ENCODE assay signal across 14 mouse cellular contexts in the genomic region with DNA sequence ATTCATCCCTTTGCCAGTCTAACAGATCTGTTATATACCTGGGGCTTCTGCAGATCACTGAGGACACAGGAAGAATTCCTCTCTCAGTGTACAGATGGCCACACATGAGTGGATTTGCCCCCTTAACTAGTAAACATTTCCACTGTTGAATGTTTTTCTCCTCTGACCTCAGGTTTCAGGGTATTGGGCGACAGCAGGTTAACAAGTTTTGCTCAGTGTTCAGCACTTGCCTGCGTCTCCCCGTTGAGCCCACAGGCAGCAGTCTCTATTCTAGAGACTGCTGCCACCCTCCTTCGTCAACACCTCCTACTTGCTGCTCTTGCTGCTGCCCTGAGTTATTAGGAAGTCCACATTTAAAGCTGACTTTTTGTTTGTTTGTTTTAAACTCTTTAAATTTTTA. TPM values are rescaled to one million over a fixed set of nuclear protein-coding genes. Genes with fewer than 3 reads are reported as not detected.
DNase-seq lines count a peak whose midpoint lies in the region; ATAC-seq lines count a peak whose summit lies in the region.
"Had no signal": no experiment of that assay in that cellular context is flagged by ENCODE, and none has a peak within 500 bp of the region (broad histone marks: within the 10 kb centered on the region; RNA-seq: fewer than 3 reads in every experiment).

No protein-coding gene starts in this region.

- no peak overlapping the region for H3K9ac ChIP-seq in hindbrain, embryonic 15.5 days
- no peak overlapping the region for H3K9ac ChIP-seq in hindbrain, embryonic 12.5 days
- no peak overlapping the region for H3K9ac ChIP-seq in midbrain, embryonic 11.5 days (ENCODE audit: low read length)
- 0 out of 2 replicates have a peak overlapping the region, but pooled peaks have one; percentile 26 for H3K9ac ChIP-seq in neural tube, embryonic 14.5 days (replicated peaks; ENCODE audit: low read depth, low read length)
- H3K9ac ChIP-seq: embryonic facial prominence, embryonic 15.5 days; heart, embryonic 15.5 days had no signal

- H3K27ac ChIP-seq in hindbrain, embryonic 15.5 days (replicated peaks): peak overlapping the region; percentile 98
- no peak overlapping the region for H3K27ac ChIP-seq in hindbrain, embryonic 12.5 days
- peak overlapping the region; percentile 16; the same call in 1 of the 2 replicates for H3K27ac ChIP-seq in midbrain, embryonic 11.5 days (ENCODE audit: low read depth, low read length)
- H3K27ac ChIP-seq in midbrain, embryonic 10.5 days (replicated peaks): no peak overlapping the region
- no peak overlapping the region for H3K27ac ChIP-seq in neural tube, embryonic 14.5 days (ENCODE audit: low read depth, low read length)

- no peaks in the 10 kb centered on the region for H3K9me3 ChIP-seq in hindbrain, embryonic 15.5 days
- no peaks in the 10 kb centered on the region for H3K9me3 ChIP-seq in hindbrain, embryonic 12.5 days (replicated peaks)
- H3K9me3 ChIP-seq in midbrain, embryonic 11.5 days (ENCODE audit: control insufficient read depth, low read length): no peaks in the 10 kb centered on the region
- no peaks in the 10 kb centered on the region for H3K9me3 ChIP-seq in midbrain, embryonic 10.5 days (replicated peaks)
- H3K9me3 ChIP-seq in neural tube, embryonic 14.5 days (ENCODE audit: control insufficient read depth, low read length): no peaks in the 10 kb centered on the region
- H3K9me3 ChIP-seq: embryonic facial prominence, embryonic 15.5 days; heart, embryonic 15.5 days had no signal

- no peaks in the 10 kb centered on the region for H3K27me3 ChIP-seq in hindbrain, embryonic 15.5 days
- H3K27me3 ChIP-seq in hindbrain, embryonic 12.5 days: no peaks in the 10 kb centered on the region
- no peaks in the 10 kb centered on the region for H3K27me3 ChIP-seq in midbrain, embryonic 11.5 days (ENCODE audit: control insufficient read depth, insufficient read depth, low read length)
- H3K27me3 ChIP-seq in midbrain, embryonic 10.5 days (ENCODE audit: low read depth, poor library complexity, severe bottlenecking): no peaks in the 10 kb centered on the region
- no peaks in the 10 kb centered on the region for H3K27me3 ChIP-seq in neural tube, embryonic 14.5 days (ENCODE audit: control insufficient read depth, insufficient read depth, low read length)
- H3K27me3 ChIP-seq: embryonic facial prominence, embryonic 15.5 days; heart, embryonic 15.5 days had no signal

- peaks cover 35% of the 10 kb centered on the region for H3K4me1 ChIP-seq in hindbrain, embryonic 15.5 days (replicated peaks)
- H3K4me1 ChIP-seq in hindbrain, embryonic 12.5 days: peaks cover 27% of the 10 kb centered on the region
- H3K4me1 ChIP-seq in midbrain, embryonic 11.5 days (ENCODE audit: control insufficient read depth, insufficient read depth, low read length): peaks cover 17% of the 10 kb centered on the region
- H3K4me1 ChIP-seq in midbrain, embryonic 10.5 days: peaks cover 23% of the 10 kb centered on the region
- H3K4me1 ChIP-seq in neural tube, embryonic 14.5 days (ENCODE audit: control insufficient read depth, insufficient read depth, low read length): peaks cover 18% of the 10 kb centered on the region

- 81% methylated on average over 4 of the region's 4 CpGs for WGBS in hindbrain, embryonic 15.5 days
- WGBS in hindbrain, embryonic 12.5 days: 89% methylated on average over 4 of the region's 4 CpGs
- WGBS in midbrain, embryonic 11.5 days: 87% methylated on average over 4 of the region's 4 CpGs
- WGBS in midbrain, embryonic 10.5 days: 92% methylated on average over 4 of the region's 4 CpGs
- 88% methylated on average over 4 of the region's 4 CpGs for WGBS in neural tube, embryonic 14.5 days

- DNase-seq in cerebellum, adult 9-11 months: peak; percentile 5
- DNase-seq in cerebellum, adult 18-20 months: no peak
- no peak for DNase-seq in midbrain, embryonic 11.5 days (ENCODE audit: low spot score, missing footprints)
- DNase-seq in midbrain, embryonic 10.5 days (ENCODE audit: low spot score): no peak
- no peak for DNase-seq in embryo, embryonic 10.5 days (ENCODE audit: low spot score)
- DNase-seq: cerebellum, adult 8-10 months; left cerebral cortex, postnatal 4 days; right cerebral cortex, postnatal 14 days had no signal

- H3K4me3 ChIP-seq in hindbrain, embryonic 15.5 days: no peak overlapping the region
- H3K4me3 ChIP-seq in hindbrain, embryonic 12.5 days: no peak overlapping the region
- H3K4me3 ChIP-seq in midbrain, embryonic 11.5 days (ENCODE audit: low read depth, low read length): no peak overlapping the region
- H3K4me3 ChIP-seq in midbrain, embryonic 10.5 days: no peak overlapping the region
- H3K4me3 ChIP-seq in neural tube, embryonic 14.5 days (ENCODE audit: low read depth, low read length): no peak overlapping the region
- H3K4me3 ChIP-seq: embryonic facial prominence, embryonic 15.5 days; heart, embryonic 15.5 days had no signal

- peaks cover 32% of the 10 kb centered on the region for H3K36me3 ChIP-seq in hindbrain, embryonic 15.5 days
- peaks cover 37% of the 10 kb centered on the region for H3K36me3 ChIP-seq in hindbrain, embryonic 12.5 days
- peaks cover 28% of the 10 kb centered on the region for H3K36me3 ChIP-seq in midbrain, embryonic 11.5 days (ENCODE audit: control insufficient read depth, insufficient read depth, low read length)
- peaks cover 73% of the 10 kb centered on the region for H3K36me3 ChIP-seq in midbrain, embryonic 10.5 days
- H3K36me3 ChIP-seq in neural tube, embryonic 14.5 days (ENCODE audit: control insufficient read depth, insufficient read depth, low read length): peaks cover 26% of the 10 kb centered on the region

- H3K4me2 ChIP-seq in hindbrain, embryonic 15.5 days: no peak overlapping the region
- no peak overlapping the region for H3K4me2 ChIP-seq in hindbrain, embryonic 12.5 days (replicated peaks)
- H3K4me2 ChIP-seq in midbrain, embryonic 11.5 days: no peak overlapping the region
- H3K4me2 ChIP-seq in neural tube, embryonic 14.5 days (ENCODE audit: low read depth, low read length): no peak overlapping the region
- H3K4me2 ChIP-seq: embryonic facial prominence, embryonic 15.5 days; heart, embryonic 15.5 days had no signal

- no peak for ATAC-seq in hindbrain, embryonic 15.5 days (ENCODE audit: low FRiP score, low read depth)
- ATAC-seq in hindbrain, embryonic 12.5 days (ENCODE audit: low FRiP score): no peak
- ATAC-seq in midbrain, embryonic 11.5 days (ENCODE audit: low FRiP score): no peak
- ATAC-seq in neural tube, embryonic 14.5 days (ENCODE audit: low read depth): no peak
- ATAC-seq: inflammation-experienced regulatory T-cells, adult 6 months had no signal

RNA-seq across cellular contexts. Expression of gene Ppp1r10, which starts 5.5 kb away (rescaled TPM):
- 41.1 and 43.0 TPM in 2 replicates for polyA plus RNA-seq in hindbrain, embryonic 15.5 days (2015; fragmentation: Nextera tagmentation; extraction: Ambion mirVana)
- 58.3 and 68.2 TPM in 2 replicates for polyA plus RNA-seq in hindbrain, embryonic 12.5 days (2016; fragmentation: Nextera tagmentation; extraction: Ambion mirVana)
- polyA plus RNA-seq in midbrain, embryonic 11.5 days (2014; fragmentation: Nextera tagmentation; extraction: Ambion mirVana): 44.3 TPM in 2 replicates
- 58.8 and 63.3 TPM in 2 replicates for polyA plus RNA-seq in midbrain, embryonic 10.5 days (2016; fragmentation: Nextera tagmentation; extraction: Ambion mirVana)
- 31.9 and 39.0 TPM in 2 replicates for polyA plus RNA-seq in neural tube, embryonic 14.5 days (2014; fragmentation: Nextera tagmentation; extraction: Ambion mirVana)

RNA-seq across cellular contexts. Expression of gene Mrps18b, which starts 5.5 kb away (rescaled TPM):
- 57.0 and 59.1 TPM in 2 replicates for polyA plus RNA-seq in hindbrain, embryonic 15.5 days (2015; fragmentation: Nextera tagmentation; extraction: Ambion mirVana)
- polyA plus RNA-seq in hindbrain, embryonic 12.5 days (2016; fragmentation: Nextera tagmentation; extraction: Ambion mirVana): 46.8 and 51.1 TPM in 2 replicates
- 57.1 and 61.8 TPM in 2 replicates for polyA plus RNA-seq in midbrain, embryonic 11.5 days (2014; fragmentation: Nextera tagmentation; extraction: Ambion mirVana)
- 72.2 and 92.6 TPM in 2 replicates for polyA plus RNA-seq in midbrain, embryonic 10.5 days (2016; fragmentation: Nextera tagmentation; extraction: Ambion mirVana)
- 65.3 and 66.2 TPM in 2 replicates for polyA plus RNA-seq in neural tube, embryonic 14.5 days (2014; fragmentation: Nextera tagmentation; extraction: Ambion mirVana)

RNA-seq across cellular contexts. Expression of gene Atat1, which starts 11.8 kb away (rescaled TPM):
- polyA plus RNA-seq in hindbrain, embryonic 15.5 days (2015; fragmentation: Nextera tagmentation; extraction: Ambion mirVana): 343 and 422 TPM in 2 replicates
- 294 and 303 TPM in 2 replicates for polyA plus RNA-seq in hindbrain, embryonic 12.5 days (2016; fragmentation: Nextera tagmentation; extraction: Ambion mirVana)
- polyA plus RNA-seq in midbrain, embryonic 11.5 days (2014; fragmentation: Nextera tagmentation; extraction: Ambion mirVana): 158 and 168 TPM in 2 replicates
- 124 and 178 TPM in 2 replicates for polyA plus RNA-seq in midbrain, embryonic 10.5 days (2016; fragmentation: Nextera tagmentation; extraction: Ambion mirVana)
- 448 and 481 TPM in 2 replicates for polyA plus RNA-seq in neural tube, embryonic 14.5 days (2014; fragmentation: Nextera tagmentation; extraction: Ambion mirVana)

RNA-seq across cellular contexts. Expression of gene 2310061I04Rik, which starts 24.5 kb away (rescaled TPM):
- 63.7 and 68.6 TPM in 2 replicates for polyA plus RNA-seq in hindbrain, embryonic 15.5 days (2015; fragmentation: Nextera tagmentation; extraction: Ambion mirVana)
- polyA plus RNA-seq in hindbrain, embryonic 12.5 days (2016; fragmentation: Nextera tagmentation; extraction: Ambion mirVana): 25.7 and 28.7 TPM in 2 replicates
- polyA plus RNA-seq in midbrain, embryonic 11.5 days (2014; fragmentation: Nextera tagmentation; extraction: Ambion mirVana): 22.7 and 23.3 TPM in 2 replicates
- polyA plus RNA-seq in midbrain, embryonic 10.5 days (2016; fragmentation: Nextera tagmentation; extraction: Ambion mirVana): 29.0 and 29.6 TPM in 2 replicates
- polyA plus RNA-seq in neural tube, embryonic 14.5 days (2014; fragmentation: Nextera tagmentation; extraction: Ambion mirVana): 57.9 and 74.2 TPM in 2 replicates

RNA-seq across cellular contexts. Expression of gene Dhx16, which starts 42.1 kb away (rescaled TPM):
- 30.8 and 32.4 TPM in 2 replicates for polyA plus RNA-seq in hindbrain, embryonic 15.5 days (2015; fragmentation: Nextera tagmentation; extraction: Ambion mirVana)
- 45.2 and 46.0 TPM in 2 replicates for polyA plus RNA-seq in hindbrain, embryonic 12.5 days (2016; fragmentation: Nextera tagmentation; extraction: Ambion mirVana)
- 39.0 and 43.6 TPM in 2 replicates for polyA plus RNA-seq in midbrain, embryonic 11.5 days (2014; fragmentation: Nextera tagmentation; extraction: Ambion mirVana)
- polyA plus RNA-seq in midbrain, embryonic 10.5 days (2016; fragmentation: Nextera tagmentation; extraction: Ambion mirVana): 51.6 and 54.3 TPM in 2 replicates
- polyA plus RNA-seq in neural tube, embryonic 14.5 days (2014; fragmentation: Nextera tagmentation; extraction: Ambion mirVana): 22.4 and 37.5 TPM in 2 replicates

Comparison
In these comparisons a context has a peak if more than half of its experiments do, and no peak if none do; other contexts are left out.
1. H3K27ac ChIP-seq: peak in hindbrain, embryonic 15.5 days (single experiment) and midbrain, embryonic 11.5 days (single experiment); none in hindbrain, embryonic 12.5 days (single experiment), midbrain, embryonic 10.5 days (single experiment) and neural tube, embryonic 14.5 days (single experiment).